Mouse (Mus musculus) olfactory bulb, adult 2 months (tissue): ENCODE data around the gene Snx10.

Source experiments
- CTCF ChIP-seq: fragments of 200-500 bp; IDR thresholded peaks from 2 replicates; pipeline ENCODE4 v1.5.1; 2012; ENCODE audit warnings: low read depth, mild to moderate bottlenecking, low read length, moderate library complexity; ENCODE audit not compliant: insufficient read depth
- POLR2A ChIP-seq: fragments of 200-500 bp; IDR thresholded peaks from 2 replicates; pipeline ENCODE4 v1.6.1; 2012; ENCODE audit warnings: mild to moderate bottlenecking, low read depth, low read length, moderate library complexity; ENCODE audit not compliant: insufficient read depth

DNA sequence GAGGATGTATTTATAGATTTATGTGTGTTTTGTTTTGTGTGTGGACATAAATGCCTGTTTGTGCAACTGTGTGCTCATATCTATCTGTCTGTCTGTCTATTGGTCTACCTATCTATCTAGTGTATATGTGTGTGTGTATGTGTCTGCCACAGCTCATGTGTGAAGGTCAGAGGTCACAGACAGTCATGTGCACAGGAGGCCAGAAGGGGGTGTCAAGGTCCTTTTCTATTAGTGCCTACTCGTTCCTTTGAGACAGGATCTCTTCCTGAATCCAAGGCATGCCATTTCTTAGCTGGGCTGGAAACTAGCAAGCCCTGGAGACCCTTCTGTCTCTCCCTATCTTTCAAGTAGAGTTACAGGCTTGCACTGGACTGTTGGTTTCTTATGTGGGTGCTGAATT, 78.6 kb downstream of the Snx10 start:
- no peak for TF ChIP-seq CTCF
- no peak for TF ChIP-seq POLR2A
